Mouse (Mus musculus): Measurements from ENCODE around the gene Phf21b. TPM values are rescaled to one million over a fixed set of nuclear protein-coding genes. Genes with fewer than 3 reads are reported as not detected.

Gene Phf21b
- polyA plus RNA-seq (2012; rRNA removed), result 29.9 and 39.1 TPM in 2 replicates

DNA sequence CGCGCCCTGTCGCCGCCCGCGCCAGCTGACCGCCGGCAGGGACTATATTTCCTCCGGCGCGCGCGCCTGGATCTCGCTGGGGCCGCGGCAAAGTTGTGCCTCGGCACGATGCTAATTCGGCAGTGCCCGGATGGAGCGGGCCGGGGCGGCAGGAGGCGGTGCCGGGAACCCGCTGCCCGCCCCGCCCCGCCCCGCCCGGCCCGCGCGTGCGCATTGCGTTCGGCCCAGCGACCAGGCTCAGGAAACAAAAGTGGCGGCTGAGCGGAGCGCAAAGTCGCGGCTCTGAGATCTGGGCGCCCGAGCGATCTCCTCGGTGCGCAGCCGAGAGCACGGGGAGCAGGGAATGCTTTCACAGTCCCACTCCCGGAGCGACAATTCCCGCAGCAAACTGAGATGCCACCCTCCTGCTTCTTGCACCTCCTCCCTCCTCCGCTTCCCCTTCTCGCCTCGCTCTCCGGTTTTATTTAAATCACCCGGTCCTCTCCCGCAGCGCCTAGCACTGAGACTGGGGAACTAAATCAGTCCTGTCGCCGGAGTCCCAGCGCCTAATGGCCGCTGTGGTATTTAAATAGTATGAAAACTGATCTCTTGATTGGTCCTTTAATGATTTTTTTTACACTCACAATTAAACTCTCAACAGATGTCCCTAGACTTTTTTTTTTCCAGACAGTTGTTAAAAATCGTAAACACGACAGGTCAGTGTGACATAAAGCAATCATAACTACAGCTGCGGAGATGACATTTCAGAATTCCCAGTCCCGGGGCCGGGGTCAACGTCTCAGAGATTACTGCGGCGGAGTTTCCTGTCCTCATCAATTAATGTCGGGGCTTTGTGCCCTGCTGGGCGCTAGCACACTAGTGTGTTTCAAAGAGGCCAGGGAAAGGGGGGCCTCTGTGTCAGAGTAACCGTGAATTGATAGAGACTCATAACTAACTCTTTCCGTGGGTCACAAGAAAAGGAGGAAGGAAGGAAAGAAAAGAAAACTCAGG lies at the start of gene Phf21b:
Gene Phf21b, minus strand, starts transcription at position 44 of the 990 bp plus-strand sequence.

Other genes starting within 250 kb of the Phf21b start
- gene Prr5, start 186.4 kb downstream of the Phf21b start, polyA plus RNA-seq (2012; rRNA removed), result 21.1 and 22.0 TPM in 2 replicates
- 0.32 and 0.75 TPM in 2 replicates for gene Arhgap8, start 136.0 kb downstream of the Phf21b start, polyA plus RNA-seq (2012; rRNA removed)
- 1.7 TPM in 2 replicates for gene Gm29666, start 64.0 kb upstream of the Phf21b start, polyA plus RNA-seq (2012; rRNA removed)
- gene Nup50, start 67.4 kb upstream of the Phf21b start, polyA plus RNA-seq (2012; rRNA removed), result 13.3 and 13.4 TPM in 2 replicates
- gene 5031439G07Rik, start 132.5 kb upstream of the Phf21b start, polyA plus RNA-seq (2012; rRNA removed), result 54.2 and 62.1 TPM in 2 replicates
- gene Upk3a, start 161.1 kb upstream of the Phf21b start, polyA plus RNA-seq (2012; rRNA removed), result 0.61 and 0.94 TPM in 2 replicates
- 21.6 and 22.4 TPM in 2 replicates for gene Fam118a, start 172.9 kb upstream of the Phf21b start, polyA plus RNA-seq (2012; rRNA removed)

All from central nervous system, embryonic 18 days (tissue).